Mouse (Mus musculus): ENCODE measurements at regions not wholly inside any gene's neighbourhood (a gene's known extent, or its start where the extent isn't known, plus 50 kb on each side); places are given as distances from the start of the nearest gene placed in this dataset.
"Not testable (repeated sequence)": the region's sequence is repeated elsewhere in the genome, so short reads cannot be mapped to it uniquely, and the experiment has no call there.

- DNase-seq (ENCODE audit: low spot score) = no peak
Observed at GRCm38 (mm10) chr10:56884456-56885410, 507.6 kb downstream of the Gja1 start.

GRCm38 (mm10) chr10:56891530-56891929 is 514.4 kb downstream of the Gja1 start:
- DNase-seq (ENCODE audit: low spot score); H3K27me3 ChIP-seq (ENCODE audit: low read depth, poor library complexity, severe bottlenecking); H3K9me3 ChIP-seq (replicated peaks); H3K27ac ChIP-seq (replicated peaks); H3K36me3 ChIP-seq; H3K4me3 ChIP-seq: not testable (repeated sequence)
- H3K4me1 ChIP-seq = peaks cover 16% of the 10 kb centered on the region
- 88% methylated on average over 2 of the region's 2 CpGs for WGBS

More at GRCm38 (mm10) chr10:56884456-56885410, 507.6 kb downstream of the Gja1 start:
- no peaks in the 10 kb centered on the region for H3K9me3 ChIP-seq (replicated peaks)
- 78% methylated on average over 4 of the region's 4 CpGs for WGBS
- no peaks in the 10 kb centered on the region for H3K27me3 ChIP-seq (ENCODE audit: low read depth, poor library complexity, severe bottlenecking)
- no peak overlapping the region for H3K4me3 ChIP-seq
- H3K4me1 ChIP-seq = no peaks in the 10 kb centered on the region
- no peaks in the 10 kb centered on the region for H3K36me3 ChIP-seq
- no peak overlapping the region for H3K27ac ChIP-seq (replicated peaks)

GRCm38 (mm10) chr10:56892666-56893209 is 515.6 kb downstream of the Gja1 start:
- Histone ChIP-seq H3K36me3 (no peaks in the 10 kb centered on the region), H3K9me3 (replicated peaks) (no peaks in the 10 kb centered on the region), H3K27me3 (ENCODE audit: low read depth, poor library complexity, severe bottlenecking) (no peaks in the 10 kb centered on the region), H3K4me3 (0 out of 2 replicates have a peak overlapping the region, but pooled peaks have one; percentile 16), H3K4me1 (peaks cover 16% of the 10 kb centered on the region), H3K27ac (replicated peaks) (peak overlapping the region; percentile 78)
- DNase-seq (ENCODE audit: low spot score) = no peak
- 57% methylated on average over 10 of the region's 10 CpGs for WGBS

GRCm38 (mm10) chr10:56893210-56893705 is 516.1 kb downstream of the Gja1 start:
- H3K36me3 ChIP-seq = no peaks in the 10 kb centered on the region
- no peaks in the 10 kb centered on the region for H3K27me3 ChIP-seq (ENCODE audit: low read depth, poor library complexity, severe bottlenecking)
- no peaks in the 10 kb centered on the region for H3K9me3 ChIP-seq (replicated peaks)
- H3K4me1 ChIP-seq = peaks cover 16% of the 10 kb centered on the region
- peak; percentile 22 for DNase-seq (ENCODE audit: low spot score)
- 19% methylated on average over 8 of the region's 8 CpGs for WGBS
- peak overlapping the region; percentile 16; the same call in 1 of the 2 replicates for H3K4me3 ChIP-seq
- H3K27ac ChIP-seq (replicated peaks) = peak overlapping the region; percentile 78

GRCm38 (mm10) chr10:56899640-56900274 is 522.6 kb downstream of the Gja1 start:
- H3K9me3 ChIP-seq (replicated peaks) = no peaks in the 10 kb centered on the region
- no peak for DNase-seq (ENCODE audit: low spot score)
- H3K27me3 ChIP-seq (ENCODE audit: low read depth, poor library complexity, severe bottlenecking) = no peaks in the 10 kb centered on the region
- peaks cover 16% of the 10 kb centered on the region for H3K4me1 ChIP-seq
- no peaks in the 10 kb centered on the region for H3K36me3 ChIP-seq
- no peak overlapping the region for H3K4me3 ChIP-seq
- no peak overlapping the region for H3K27ac ChIP-seq (replicated peaks)
- WGBS = 57% methylated on average over 5 of the region's 5 CpGs

- 90% methylated on average over 6 of the region's 6 CpGs for WGBS
- no peaks in the 10 kb centered on the region for H3K27me3 ChIP-seq (ENCODE audit: low read depth, poor library complexity, severe bottlenecking)
- DNase-seq (ENCODE audit: low spot score) = no peak
- peaks cover 16% of the 10 kb centered on the region for H3K4me1 ChIP-seq
- no peak overlapping the region for H3K4me3 ChIP-seq
- H3K27ac ChIP-seq (replicated peaks) = no peak overlapping the region
- no peaks in the 10 kb centered on the region for H3K36me3 ChIP-seq
- no peaks in the 10 kb centered on the region for H3K9me3 ChIP-seq (replicated peaks)
Observed at GRCm38 (mm10) chr10:56900914-56901313, 523.8 kb downstream of the Gja1 start.

GRCm38 (mm10) chr10:56912711-56913110 is 535.6 kb downstream of the Gja1 start:
- 90% methylated on average over 1 of the region's 1 CpGs for WGBS
- Histone ChIP-seq H3K27me3 (ENCODE audit: low read depth, poor library complexity, severe bottlenecking) (no peaks in the 10 kb centered on the region), H3K9me3 (replicated peaks) (no peaks in the 10 kb centered on the region), H3K4me1 (no peaks in the 10 kb centered on the region), H3K4me3 (no peak overlapping the region), H3K27ac (replicated peaks) (no peak overlapping the region), H3K36me3 (no peaks in the 10 kb centered on the region)
- DNase-seq (ENCODE audit: low spot score) = no peak

GRCm38 (mm10) chr10:56914103-56914502 is 537.0 kb downstream of the Gja1 start:
- Histone ChIP-seq H3K9me3 (replicated peaks) (no peaks in the 10 kb centered on the region), H3K4me3 (no peak overlapping the region), H3K36me3 (no peaks in the 10 kb centered on the region), H3K4me1 (no peaks in the 10 kb centered on the region), H3K27ac (replicated peaks) (no peak overlapping the region), H3K27me3 (ENCODE audit: low read depth, poor library complexity, severe bottlenecking) (no peaks in the 10 kb centered on the region)
- 88% methylated on average over 5 of the region's 5 CpGs for WGBS
- no peak for DNase-seq (ENCODE audit: low spot score)

- Histone ChIP-seq H3K9me3 (replicated peaks) (no peaks in the 10 kb centered on the region), H3K4me1 (peaks cover 11% of the 10 kb centered on the region), H3K27me3 (ENCODE audit: low read depth, poor library complexity, severe bottlenecking) (no peaks in the 10 kb centered on the region), H3K4me3 (no peak overlapping the region), H3K27ac (replicated peaks) (no peak overlapping the region), H3K36me3 (no peaks in the 10 kb centered on the region)
- DNase-seq (ENCODE audit: low spot score) = no peak
- 82% methylated on average over 5 of the region's 5 CpGs for WGBS
Observed at GRCm38 (mm10) chr10:56918412-56918811, 541.3 kb downstream of the Gja1 start.

- Histone ChIP-seq H3K9me3 (replicated peaks) (no peaks in the 10 kb centered on the region), H3K27me3 (ENCODE audit: low read depth, poor library complexity, severe bottlenecking) (no peaks in the 10 kb centered on the region), H3K4me3 (no peak overlapping the region), H3K36me3 (no peaks in the 10 kb centered on the region), H3K27ac (replicated peaks) (peak overlapping the region; percentile 28; the same call in 1 of the 2 replicates), H3K4me1 (peaks cover 11% of the 10 kb centered on the region)
- DNase-seq (ENCODE audit: low spot score) = peak; percentile 62
- WGBS = 54% methylated on average over 20 of the region's 20 CpGs
Observed at GRCm38 (mm10) chr10:56920711-56921672, 543.9 kb downstream of the Gja1 start.

GRCm38 (mm10) chr10:56935174-56935573 is 551.0 kb upstream of the Hsf2 start:
- Histone ChIP-seq H3K27me3 (ENCODE audit: low read depth, poor library complexity, severe bottlenecking) (no peaks in the 10 kb centered on the region), H3K27ac (replicated peaks) (no peak overlapping the region), H3K36me3 (no peaks in the 10 kb centered on the region), H3K4me1 (no peaks in the 10 kb centered on the region), H3K4me3 (no peak overlapping the region), H3K9me3 (replicated peaks) (no peaks in the 10 kb centered on the region)
- WGBS = 94% methylated on average over 4 of the region's 4 CpGs
- DNase-seq (ENCODE audit: low spot score) = no peak

GRCm38 (mm10) chr10:56941972-56942371 is 544.2 kb upstream of the Hsf2 start:
- Histone ChIP-seq H3K4me3 (no peak overlapping the region), H3K27ac (replicated peaks) (no peak overlapping the region), H3K9me3 (replicated peaks) (no peaks in the 10 kb centered on the region), H3K36me3 (no peaks in the 10 kb centered on the region), H3K27me3 (ENCODE audit: low read depth, poor library complexity, severe bottlenecking) (no peaks in the 10 kb centered on the region), H3K4me1 (0 out of 2 replicates have a peak, but pooled peaks cover 3% of the 10 kb centered on the region)
- 49% methylated on average over 4 of the region's 4 CpGs for WGBS
- DNase-seq (ENCODE audit: low spot score) = no peak
